Mouse (Mus musculus): Measurements from ENCODE around the gene Gabrb1. TPM values are rescaled to one million over a fixed set of nuclear protein-coding genes. Genes with fewer than 3 reads are reported as not detected.
"Not testable (repeated sequence)": the region's sequence is repeated elsewhere in the genome, so short reads cannot be mapped to it uniquely, and the experiment has no call there.

Gabrb1 gene
- total and polyA plus RNA-seq, 3 experiments: 0.11 TPM; not detected in 2

DNA sequence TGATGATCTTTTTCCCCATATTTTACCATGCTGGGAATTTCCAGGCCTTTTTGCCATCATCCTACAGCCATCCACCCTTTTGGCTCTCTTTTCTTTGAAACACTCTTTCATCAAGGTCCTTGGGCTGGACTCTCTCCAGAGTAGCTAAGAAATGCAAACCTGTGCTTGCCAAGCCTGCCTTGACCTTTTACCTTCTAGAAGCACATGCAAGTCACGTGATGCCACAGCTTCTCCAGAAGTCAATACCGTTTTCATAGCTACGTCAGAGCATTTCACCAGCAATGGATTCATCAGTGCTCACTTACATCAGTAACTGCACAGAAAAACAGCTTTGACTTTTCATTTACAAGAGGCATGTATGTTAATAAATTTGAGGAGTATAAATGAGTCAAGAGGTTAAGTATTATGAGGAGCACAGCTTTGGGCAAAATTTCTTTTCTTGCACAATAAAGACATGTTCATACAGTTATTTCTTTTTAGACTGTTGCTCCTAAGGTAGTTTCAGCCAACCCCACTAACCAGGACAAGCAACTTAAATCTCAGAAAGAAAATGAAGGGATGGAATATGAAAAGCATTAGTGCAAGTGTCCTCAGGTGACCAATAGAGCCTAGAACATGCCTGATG, 346.0 kb downstream of the Gabrb1 start:
- H3K4me1 ChIP-seq (ENCODE audit: insufficient read depth, low read depth, low read length): no peaks in the 10 kb centered on the region
- TF ChIP-seq TAL1 (conservative IDR thresholded peaks at IDR 0.05; ENCODE audit: low read depth, low read length) (no peak), POLR2AphosphoS5 (IDR thresholded peaks at IDR 0.05; ENCODE audit: insufficient replicate concordance, low read depth, low read length) (no peak), GATA2 (IDR thresholded peaks at IDR 0.05; ENCODE audit: borderline replicate concordance, low read depth, low read length) (no peak), CTCF (IDR thresholded peaks at IDR 0.05; ENCODE audit: low read depth, low read length) (no peak), GATA1 (IDR thresholded peaks at IDR 0.05; ENCODE audit: borderline replicate concordance, low read length) (no peak)
- H3K4me3 ChIP-seq (ENCODE audit: low read depth, low read length): no peak overlapping the region
- DNase-seq (ENCODE audit: low spot score): no peak
- no peak for ATAC-seq (ENCODE audit: extremely low read depth, insufficient number of reproducible peaks, low FRiP score, poor library complexity, severe bottlenecking)
- H3K9me3 ChIP-seq (replicated peaks): no peaks in the 10 kb centered on the region
- H3K36me3 ChIP-seq (replicated peaks): no peaks in the 10 kb centered on the region
- no peaks in the 10 kb centered on the region for H3K27me3 ChIP-seq (ENCODE audit: insufficient read depth, low read length)

DNA sequence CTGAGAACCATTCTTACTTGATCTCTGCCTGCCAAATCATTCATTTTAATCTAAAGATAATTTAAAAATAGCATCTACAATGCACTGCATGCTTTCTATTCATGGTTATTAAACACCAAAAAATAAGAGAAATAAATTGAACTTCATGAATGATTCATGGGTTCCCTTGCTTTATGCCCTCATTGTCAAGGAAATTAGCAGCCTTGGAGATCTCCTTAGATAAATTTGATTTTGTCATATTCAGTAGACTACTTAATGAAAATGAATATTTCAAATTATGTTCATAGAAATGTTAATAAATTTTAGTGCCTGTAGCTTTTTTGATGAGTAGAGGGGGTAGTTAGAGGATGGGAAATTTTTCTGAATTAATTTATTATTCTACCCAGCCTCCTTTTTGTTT, 379.0 kb downstream of the Gabrb1 start:
- Histone ChIP-seq H3K36me3 (replicated peaks) (no peaks in the 10 kb centered on the region), H3K4me3 (ENCODE audit: low read depth, low read length) (no peak overlapping the region), H3K27me3 (ENCODE audit: insufficient read depth, low read length) (no peaks in the 10 kb centered on the region), H3K9me3 (replicated peaks) (no peaks in the 10 kb centered on the region), H3K4me1 (ENCODE audit: insufficient read depth, low read depth, low read length) (no peaks in the 10 kb centered on the region)
- no peak for DNase-seq (ENCODE audit: low spot score)
- TF ChIP-seq GATA2 (IDR thresholded peaks at IDR 0.05; ENCODE audit: borderline replicate concordance, low read depth, low read length): no peak
- TF ChIP-seq TAL1 (conservative IDR thresholded peaks at IDR 0.05; ENCODE audit: low read depth, low read length): no peak
- TF ChIP-seq GATA1 (IDR thresholded peaks at IDR 0.05; ENCODE audit: borderline replicate concordance, low read length): no peak
- TF ChIP-seq CTCF (IDR thresholded peaks at IDR 0.05; ENCODE audit: low read depth, low read length): no peak
- TF ChIP-seq POLR2AphosphoS5 (IDR thresholded peaks at IDR 0.05; ENCODE audit: insufficient replicate concordance, low read depth, low read length): no peak
- no peak for ATAC-seq (ENCODE audit: extremely low read depth, insufficient number of reproducible peaks, low FRiP score, poor library complexity, severe bottlenecking)

GRCm38 (mm10) chr5:72043226-72044151, 385.6 kb downstream of the Gabrb1 start:
- no peaks in the 10 kb centered on the region for H3K4me1 ChIP-seq (ENCODE audit: insufficient read depth, low read depth, low read length)
- TF ChIP-seq CTCF (IDR thresholded peaks at IDR 0.05; ENCODE audit: low read depth, low read length) (no peak), GATA1 (IDR thresholded peaks at IDR 0.05; ENCODE audit: borderline replicate concordance, low read length) (no peak), POLR2AphosphoS5 (IDR thresholded peaks at IDR 0.05; ENCODE audit: insufficient replicate concordance, low read depth, low read length) (no peak), TAL1 (conservative IDR thresholded peaks at IDR 0.05; ENCODE audit: low read depth, low read length) (no peak)
- H3K9me3 ChIP-seq (replicated peaks): no peaks in the 10 kb centered on the region
- H3K27me3 ChIP-seq (ENCODE audit: insufficient read depth, low read length): peaks cover 5% of the 10 kb centered on the region; the same call in 1 of the 2 replicates
- ATAC-seq (ENCODE audit: extremely low read depth, insufficient number of reproducible peaks, low FRiP score, poor library complexity, severe bottlenecking) (no peak), DNase-seq (ENCODE audit: low spot score) (no peak)
- H3K36me3 ChIP-seq (replicated peaks): no peaks in the 10 kb centered on the region
- no peak overlapping the region for H3K4me3 ChIP-seq (ENCODE audit: low read depth, low read length)

DNA sequence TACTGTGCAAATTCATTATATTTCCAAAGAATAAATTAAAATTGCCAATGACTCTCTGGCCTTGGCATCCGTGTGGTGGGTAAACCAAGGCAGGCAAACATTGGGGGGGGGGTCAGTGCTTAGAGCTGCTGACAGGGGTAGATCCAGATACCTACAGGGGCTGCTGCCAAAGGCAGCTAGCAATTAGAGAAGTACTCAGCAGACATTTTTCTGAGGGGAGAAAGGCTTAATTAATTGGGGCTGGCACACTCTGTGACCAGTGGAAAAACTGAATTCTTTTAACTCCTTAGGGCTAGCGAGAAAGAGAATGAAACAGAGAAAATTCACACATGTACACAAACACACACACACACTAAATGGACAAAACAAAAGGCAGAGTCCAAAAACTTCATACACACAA, 388.3 kb downstream of the Gabrb1 start:
- Histone ChIP-seq H3K4me1 (ENCODE audit: insufficient read depth, low read depth, low read length) (no peaks in the 10 kb centered on the region), H3K9me3 (replicated peaks) (no peaks in the 10 kb centered on the region), H3K27me3 (ENCODE audit: insufficient read depth, low read length) (peaks cover 5% of the 10 kb centered on the region; the same call in 1 of the 2 replicates), H3K4me3 (ENCODE audit: low read depth, low read length) (no peak overlapping the region), H3K36me3 (replicated peaks) (no peaks in the 10 kb centered on the region)
- ATAC-seq (ENCODE audit: extremely low read depth, insufficient number of reproducible peaks, low FRiP score, poor library complexity, severe bottlenecking) (no peak), DNase-seq (ENCODE audit: low spot score) (no peak)
- TF ChIP-seq TAL1 (conservative IDR thresholded peaks at IDR 0.05; ENCODE audit: low read depth, low read length) (no peak), POLR2AphosphoS5 (IDR thresholded peaks at IDR 0.05; ENCODE audit: insufficient replicate concordance, low read depth, low read length) (no peak), CTCF (IDR thresholded peaks at IDR 0.05; ENCODE audit: low read depth, low read length) (no peak), GATA2 (IDR thresholded peaks at IDR 0.05; ENCODE audit: borderline replicate concordance, low read depth, low read length) (no peak), GATA1 (IDR thresholded peaks at IDR 0.05; ENCODE audit: borderline replicate concordance, low read length) (no peak)

DNA sequence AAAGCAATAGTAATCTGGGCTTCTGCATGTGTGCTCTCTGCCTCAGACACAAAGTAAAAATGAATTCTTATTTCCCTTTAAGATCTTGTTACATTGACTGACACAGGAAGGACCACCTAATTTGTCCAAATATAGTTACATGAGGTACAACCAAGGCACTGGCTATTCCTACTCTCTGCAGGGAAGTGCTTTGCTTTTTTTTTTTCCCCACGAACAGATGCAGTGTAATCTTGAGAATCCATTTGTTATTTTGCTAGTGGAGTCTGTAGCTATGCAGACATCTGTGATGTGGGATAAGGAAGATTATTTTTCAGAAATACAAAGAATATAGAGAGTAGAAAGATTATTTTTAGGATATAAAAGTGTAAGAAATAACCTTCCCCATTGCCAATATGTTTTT, 406.2 kb downstream of the Gabrb1 start:
- no peaks in the 10 kb centered on the region for H3K36me3 ChIP-seq (replicated peaks)
- H3K4me3 ChIP-seq (ENCODE audit: low read depth, low read length): no peak overlapping the region
- no peak for DNase-seq (ENCODE audit: low spot score)
- no peak for ATAC-seq (ENCODE audit: extremely low read depth, insufficient number of reproducible peaks, low FRiP score, poor library complexity, severe bottlenecking)
- no peak for TF ChIP-seq GATA2 (IDR thresholded peaks at IDR 0.05; ENCODE audit: borderline replicate concordance, low read depth, low read length)
- TF ChIP-seq POLR2AphosphoS5 (IDR thresholded peaks at IDR 0.05; ENCODE audit: insufficient replicate concordance, low read depth, low read length): no peak
- TF ChIP-seq CTCF (IDR thresholded peaks at IDR 0.05; ENCODE audit: low read depth, low read length): no peak
- TF ChIP-seq GATA1 (IDR thresholded peaks at IDR 0.05; ENCODE audit: borderline replicate concordance, low read length): no peak
- TF ChIP-seq TAL1 (conservative IDR thresholded peaks at IDR 0.05; ENCODE audit: low read depth, low read length): no peak
- H3K4me1 ChIP-seq (ENCODE audit: insufficient read depth, low read depth, low read length): no peaks in the 10 kb centered on the region
- no peaks in the 10 kb centered on the region for H3K9me3 ChIP-seq (replicated peaks)
- no peaks in the 10 kb centered on the region for H3K27me3 ChIP-seq (ENCODE audit: insufficient read depth, low read length)

- H3K4me1 ChIP-seq (ENCODE audit: insufficient read depth, low read depth, low read length): no peaks in the 10 kb centered on the region
These were observed 410.9 kb downstream of the Gabrb1 start for GRCm38 (mm10) chr5:72068826-72069225.

DNA sequence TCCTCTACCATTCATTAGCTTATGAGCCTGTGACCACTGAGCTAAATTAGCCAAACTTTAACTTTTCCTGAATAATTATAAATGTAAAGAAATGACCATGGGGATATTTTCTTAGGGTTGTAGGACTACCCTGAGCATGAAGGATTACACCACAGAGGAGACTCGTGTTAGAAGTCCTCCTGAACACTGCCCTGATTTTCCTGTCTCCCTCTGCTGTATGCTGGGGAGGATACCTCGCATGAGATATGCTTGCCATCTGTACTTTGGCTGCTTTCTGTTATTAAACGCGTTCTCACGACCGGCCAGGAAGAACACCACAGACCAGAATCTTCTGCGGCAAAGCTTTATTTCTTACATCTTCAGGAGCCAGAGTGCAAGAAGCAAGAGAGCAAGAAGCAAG, 411.5 kb downstream of the Gabrb1 start:
- not testable (repeated sequence) for DNase-seq (ENCODE audit: low spot score); H3K36me3 ChIP-seq (replicated peaks); H3K9me3 ChIP-seq (replicated peaks); H3K4me3 ChIP-seq (ENCODE audit: low read depth, low read length); ATAC-seq (ENCODE audit: extremely low read depth, insufficient number of reproducible peaks, low FRiP score, poor library complexity, severe bottlenecking); H3K27me3 ChIP-seq (ENCODE audit: insufficient read depth, low read length); H3K4me1 ChIP-seq (ENCODE audit: insufficient read depth, low read depth, low read length)

More at GRCm38 (mm10) chr5:72068826-72069225, 410.9 kb downstream of the Gabrb1 start:
- Histone ChIP-seq H3K9me3 (replicated peaks) (no peaks in the 10 kb centered on the region), H3K27me3 (ENCODE audit: insufficient read depth, low read length) (no peaks in the 10 kb centered on the region), H3K36me3 (replicated peaks) (no peaks in the 10 kb centered on the region), H3K4me3 (ENCODE audit: low read depth, low read length) (no peak overlapping the region)
- ATAC-seq (ENCODE audit: extremely low read depth, insufficient number of reproducible peaks, low FRiP score, poor library complexity, severe bottlenecking) (no peak), DNase-seq (ENCODE audit: low spot score) (no peak)
- no peak for TF ChIP-seq GATA1 (IDR thresholded peaks at IDR 0.05; ENCODE audit: borderline replicate concordance, low read length)
- no peak for TF ChIP-seq GATA2 (IDR thresholded peaks at IDR 0.05; ENCODE audit: borderline replicate concordance, low read depth, low read length)
- TF ChIP-seq CTCF (IDR thresholded peaks at IDR 0.05; ENCODE audit: low read depth, low read length): no peak
- no peak for TF ChIP-seq TAL1 (conservative IDR thresholded peaks at IDR 0.05; ENCODE audit: low read depth, low read length)
- TF ChIP-seq POLR2AphosphoS5 (IDR thresholded peaks at IDR 0.05; ENCODE audit: insufficient replicate concordance, low read depth, low read length): no peak

Measured in G1E (cell line).